Mouse (Mus musculus) liver, adult 2 months (tissue): ENCODE measurements around the gene Cant1.

Source experiments
- CTCF ChIP-seq: fragments of 200-500 bp; IDR thresholded peaks from 2 replicates; pipeline ENCODE4 v1.5.1; 2011; ENCODE audit warnings: low read depth, low read length, control low read depth
- POLR2A ChIP-seq: fragments of 200-500 bp; IDR thresholded peaks from 2 replicates; pipeline ENCODE4 v1.6.1; 2011; ENCODE audit warnings: low read length, control low read depth; ENCODE audit not compliant: insufficient read depth; ENCODE audit errors: extremely low read depth

- no peak for TF ChIP-seq CTCF
- no peak for TF ChIP-seq POLR2A
These were observed 7.9 kb upstream of the Cant1 start for GRCm38 (mm10) chr11:118426765-118427164.
